Mouse (Mus musculus): ENCODE data around the gene Cacna1i.
A peak's percentile ranks its signal among the peaks of the same experiment; 100 is the strongest.

Cacna1i gene

DNA sequence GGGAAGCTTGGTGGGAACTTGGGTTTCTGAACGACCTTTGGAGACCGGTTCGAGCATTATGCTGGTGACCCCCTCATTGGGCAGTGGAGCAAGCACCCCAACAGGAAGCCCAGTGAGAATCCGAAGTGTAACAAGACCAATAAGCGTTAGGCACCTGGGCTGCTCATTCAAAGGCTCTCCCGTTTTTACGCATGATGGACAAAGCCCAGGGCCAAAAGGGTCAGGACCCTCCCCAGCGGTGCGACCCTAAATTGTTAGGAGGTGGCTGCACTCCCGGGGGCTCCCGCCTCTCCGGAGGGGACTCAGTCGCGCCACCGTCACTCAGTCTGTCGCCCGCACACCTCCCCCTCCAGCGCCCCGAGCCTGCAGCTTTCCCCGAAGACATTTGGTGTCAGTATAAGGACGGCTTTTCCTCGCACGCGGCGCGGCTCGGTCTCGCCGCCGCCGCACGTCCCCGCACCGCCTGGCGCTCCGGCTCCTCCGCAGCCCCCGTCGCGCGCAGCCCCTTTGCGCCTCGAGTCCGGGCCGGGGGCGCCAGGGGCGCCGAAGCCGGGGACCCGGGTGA, at the start of gene Cacna1i:
Gene Cacna1i, plus strand, starts transcription at position 388 of the 565 bp plus-strand sequence.
- no peak for DNase-seq (ENCODE audit: low read depth)

DNA sequence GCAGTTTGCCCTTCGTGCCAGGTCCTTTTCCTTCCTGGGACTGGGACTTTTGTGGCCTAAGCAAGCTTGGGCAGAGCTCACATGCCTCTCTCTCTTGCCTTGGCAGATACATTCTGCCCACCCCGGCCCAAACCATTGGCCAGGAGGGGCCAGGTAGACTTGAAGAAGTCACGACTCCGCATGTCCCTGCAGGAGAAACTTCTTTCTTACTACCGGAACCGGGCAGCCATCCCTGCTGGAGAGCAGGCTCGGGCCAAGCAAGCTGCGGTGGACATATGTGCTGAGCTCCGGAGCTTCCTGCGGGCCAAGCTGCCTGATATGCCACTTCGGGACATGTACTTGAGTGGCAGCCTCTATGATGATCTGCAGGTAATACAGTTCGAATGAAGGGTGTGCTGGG, 38.9 kb upstream of the Cacna1i start:
- no peak for DNase-seq (ENCODE audit: low read depth)

DNA sequence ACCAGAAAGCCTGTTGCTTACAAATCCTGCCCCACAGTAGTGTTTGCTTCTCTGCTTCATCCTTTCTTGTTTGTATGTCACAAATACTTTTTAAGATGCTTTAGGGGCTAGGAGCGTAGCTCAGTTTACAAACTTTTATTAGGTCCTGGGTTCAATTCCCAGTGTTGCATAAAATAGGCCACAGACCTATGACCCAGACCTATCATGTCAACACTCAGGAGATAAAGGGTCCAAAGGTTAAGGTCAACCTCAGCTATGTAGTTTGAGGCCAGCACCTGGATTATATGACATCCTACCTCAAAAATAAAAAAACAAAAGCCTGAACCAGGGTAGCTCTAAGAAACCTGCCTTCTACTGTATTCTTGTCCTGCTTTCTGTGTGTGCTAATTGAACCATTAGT, 38.4 kb upstream of the Cacna1i start:
- no peak for DNase-seq (ENCODE audit: low read depth)

DNA sequence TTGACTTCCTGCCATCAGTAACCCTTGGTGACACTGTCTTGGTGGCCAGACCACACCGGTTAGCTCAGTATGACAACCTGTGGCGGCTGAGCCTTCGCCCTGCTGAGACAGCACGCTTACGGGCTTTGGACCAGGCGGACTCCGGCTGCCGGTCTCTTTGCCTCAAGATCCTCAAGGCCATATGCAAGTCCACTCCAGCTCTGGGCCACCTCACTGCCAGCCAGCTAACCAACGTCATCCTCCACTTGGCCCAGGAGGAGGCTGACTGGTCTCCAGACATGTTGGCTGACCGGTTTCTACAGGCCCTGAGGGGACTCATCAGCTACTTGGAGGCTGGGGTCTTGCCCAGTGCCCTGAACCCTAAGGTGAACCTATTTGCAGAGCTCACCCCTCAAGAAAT, 37.4 kb upstream of the Cacna1i start:
- DNase-seq (ENCODE audit: low read depth): no peak

DNA sequence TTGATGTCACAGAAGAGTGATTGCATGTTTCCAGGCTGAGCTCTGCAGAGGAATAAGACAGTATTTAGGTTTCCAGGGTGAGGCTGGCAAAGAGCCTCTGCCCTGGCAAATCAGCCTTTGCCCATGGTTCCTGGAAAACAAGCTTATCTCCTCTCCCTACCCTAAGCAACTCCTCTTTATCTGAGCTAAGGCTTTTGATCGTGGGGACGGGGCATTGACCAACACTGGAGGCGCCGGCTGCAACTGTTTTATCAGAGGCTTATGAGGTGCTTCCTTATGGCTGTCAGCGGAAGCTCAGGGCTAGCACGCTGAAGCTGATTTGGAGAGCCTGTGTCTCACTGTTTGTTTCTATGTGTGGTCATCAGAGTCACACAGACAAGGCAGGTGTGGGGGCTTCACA, 36.5 kb upstream of the Cacna1i start:
- DNase-seq (ENCODE audit: low read depth): no peak

DNA sequence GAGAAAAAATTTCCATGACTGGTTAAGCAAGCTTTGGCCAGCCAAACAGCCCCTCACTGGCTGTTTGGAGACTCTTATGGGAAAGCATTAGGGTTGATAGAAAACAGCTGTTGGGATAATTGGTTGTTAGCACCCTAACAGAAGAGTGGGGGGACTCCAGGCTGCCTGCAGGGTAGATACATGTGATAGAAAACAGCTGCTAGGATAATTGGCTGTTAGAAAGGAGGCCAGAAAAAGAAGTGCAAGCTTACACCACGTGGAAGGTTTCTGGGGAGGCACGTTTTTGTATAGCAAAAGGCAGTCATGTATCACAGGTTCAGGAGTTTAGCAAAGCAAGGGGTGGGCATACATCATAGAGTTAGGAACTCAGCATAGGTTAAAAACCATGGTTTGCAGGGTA, 33.5 kb upstream of the Cacna1i start:
- DNase-seq (ENCODE audit: low read depth): no peak

DNA sequence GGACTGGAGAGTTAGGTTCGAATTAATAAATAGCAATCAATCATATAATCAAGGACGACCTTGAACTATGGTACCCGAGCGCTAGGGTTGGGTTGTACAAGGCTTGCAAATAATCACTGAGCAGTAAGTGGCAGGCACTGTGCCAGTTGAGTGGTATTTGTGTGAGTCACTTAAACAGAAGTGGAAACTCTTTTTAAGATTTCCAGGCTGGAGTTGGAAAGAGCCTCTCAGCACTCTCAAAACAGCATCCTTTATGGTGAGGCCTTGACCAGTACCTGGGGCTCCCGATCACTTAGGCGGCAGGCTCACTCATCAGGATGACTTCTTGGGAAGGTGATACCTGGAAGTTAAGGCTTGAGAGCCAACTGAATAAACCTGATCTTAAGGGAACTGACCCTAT, 32.8 kb upstream of the Cacna1i start:
- DNase-seq (ENCODE audit: low read depth): no peak

DNA sequence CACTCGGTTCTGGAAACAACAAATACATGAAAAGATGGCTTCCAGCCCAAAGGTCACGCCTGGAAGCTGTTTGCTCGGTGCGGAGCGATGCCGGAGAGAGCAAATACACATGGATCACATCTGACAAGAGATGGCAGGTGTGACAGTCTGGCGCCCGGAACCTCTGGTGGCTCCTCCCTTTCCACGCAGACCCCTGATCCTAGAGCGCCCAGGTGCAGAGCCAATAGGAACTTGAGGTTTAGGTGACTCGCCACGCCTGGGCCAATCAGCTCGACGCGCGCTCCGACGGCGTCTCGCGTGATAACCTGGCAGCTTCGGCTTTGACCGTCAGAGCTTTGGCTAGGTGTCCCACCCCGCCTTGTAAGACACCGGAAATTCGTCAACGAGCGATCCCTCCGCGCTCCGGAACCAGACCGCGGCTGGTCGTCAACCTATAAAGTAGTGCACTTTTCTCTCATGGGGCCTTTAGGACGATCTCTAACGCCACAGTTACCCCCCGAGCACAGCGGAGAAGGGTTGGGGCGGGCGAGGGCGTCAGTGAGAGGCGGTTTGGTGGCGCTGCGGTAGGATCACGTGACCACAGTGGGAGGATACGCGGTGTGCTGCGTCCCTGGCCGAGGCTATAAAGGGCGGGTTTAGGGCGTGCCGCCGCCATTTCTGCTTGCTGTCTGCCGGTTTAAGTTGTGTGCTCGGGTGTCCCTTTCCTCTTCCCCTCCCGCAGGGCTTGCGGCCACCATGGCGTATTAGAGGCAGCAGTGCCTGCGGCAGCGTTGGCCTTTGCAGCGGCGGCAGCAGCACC, 32.0 kb upstream of the Cacna1i start, which contains the start of gene Atf4:
Gene Atf4, plus strand, starts transcription at position 338 of the 799 bp plus-strand sequence.
- peak; percentile 99 for DNase-seq (ENCODE audit: low read depth)

DNA sequence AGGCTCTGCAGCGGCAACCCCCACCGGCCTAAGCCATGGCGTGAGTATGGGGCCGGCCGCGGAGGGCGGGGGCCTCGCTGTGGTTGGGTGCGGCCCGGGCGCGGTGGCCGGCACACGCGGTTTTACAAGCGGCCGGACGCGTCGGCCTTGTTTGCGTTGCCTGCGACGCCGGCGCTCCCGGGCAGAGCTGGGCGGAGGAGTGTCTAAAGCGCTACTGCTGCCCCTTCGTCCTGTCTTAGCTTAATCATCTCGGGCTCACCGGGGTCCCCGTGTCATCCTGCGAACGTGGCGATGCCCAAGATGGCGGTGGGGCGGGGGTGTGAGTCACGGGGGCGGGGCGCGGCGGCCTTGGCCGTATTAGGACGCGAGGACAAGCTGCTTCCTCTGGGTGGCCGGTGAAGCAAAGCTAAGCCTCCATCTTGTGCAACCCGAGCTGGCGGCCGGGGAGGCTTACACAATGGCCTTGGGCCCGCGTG, 31.4 kb upstream of the Cacna1i start:
- DNase-seq (ENCODE audit: low read depth): peak; percentile 72

DNA sequence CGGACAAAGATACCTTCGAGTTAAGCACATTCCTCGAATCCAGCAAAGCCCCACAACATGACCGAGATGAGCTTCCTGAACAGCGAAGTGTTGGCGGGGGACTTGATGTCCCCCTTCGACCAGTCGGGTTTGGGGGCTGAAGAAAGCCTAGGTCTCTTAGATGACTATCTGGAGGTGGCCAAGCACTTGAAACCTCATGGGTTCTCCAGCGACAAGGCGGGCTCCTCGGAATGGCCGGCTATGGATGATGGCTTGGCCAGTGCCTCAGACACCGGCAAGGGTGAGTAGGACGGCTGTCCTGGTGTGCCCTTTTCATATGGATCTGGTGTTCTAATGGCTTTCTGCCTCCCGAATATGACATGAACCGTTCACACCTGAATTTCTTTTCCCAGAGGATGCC, 30.8 kb upstream of the Cacna1i start:
- DNase-seq (ENCODE audit: low read depth): no peak

DNA sequence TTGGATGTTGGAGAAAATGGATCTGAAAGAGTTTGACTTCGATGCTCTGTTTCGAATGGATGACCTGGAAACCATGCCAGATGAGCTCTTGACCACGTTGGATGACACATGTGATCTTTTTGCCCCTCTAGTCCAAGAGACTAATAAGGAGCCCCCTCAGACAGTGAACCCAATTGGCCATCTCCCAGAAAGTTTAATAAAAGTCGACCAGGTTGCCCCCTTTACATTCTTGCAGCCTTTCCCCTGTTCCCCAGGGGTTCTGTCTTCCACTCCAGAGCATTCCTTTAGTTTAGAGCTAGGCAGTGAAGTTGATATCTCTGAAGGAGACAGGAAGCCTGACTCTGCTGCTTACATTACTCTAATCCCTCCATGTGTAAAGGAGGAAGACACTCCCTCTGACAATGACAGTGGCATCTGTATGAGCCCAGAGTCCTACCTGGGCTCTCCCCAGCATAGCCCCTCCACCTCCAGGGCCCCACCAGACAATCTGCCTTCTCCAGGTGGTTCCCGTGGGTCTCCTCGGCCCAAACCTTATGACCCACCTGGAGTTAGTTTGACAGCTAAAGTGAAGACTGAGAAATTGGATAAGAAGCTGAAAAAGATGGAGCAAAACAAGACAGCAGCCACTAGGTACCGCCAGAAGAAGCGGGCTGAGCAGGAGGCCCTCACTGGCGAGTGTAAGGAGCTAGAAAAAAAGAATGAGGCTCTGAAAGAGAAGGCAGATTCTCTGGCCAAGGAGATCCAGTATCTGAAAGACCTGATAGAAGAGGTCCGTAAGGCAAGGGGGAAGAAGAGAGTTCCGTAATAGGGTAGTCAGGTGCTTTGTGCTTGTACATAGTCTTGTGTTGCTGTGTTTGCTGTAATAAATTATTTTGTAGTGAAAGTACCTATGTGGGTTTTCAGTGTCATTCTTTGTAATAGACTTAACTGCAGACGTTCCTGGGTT, 30.1 kb upstream of the Cacna1i start:
- DNase-seq (ENCODE audit: low read depth): peak; percentile 53

DNA sequence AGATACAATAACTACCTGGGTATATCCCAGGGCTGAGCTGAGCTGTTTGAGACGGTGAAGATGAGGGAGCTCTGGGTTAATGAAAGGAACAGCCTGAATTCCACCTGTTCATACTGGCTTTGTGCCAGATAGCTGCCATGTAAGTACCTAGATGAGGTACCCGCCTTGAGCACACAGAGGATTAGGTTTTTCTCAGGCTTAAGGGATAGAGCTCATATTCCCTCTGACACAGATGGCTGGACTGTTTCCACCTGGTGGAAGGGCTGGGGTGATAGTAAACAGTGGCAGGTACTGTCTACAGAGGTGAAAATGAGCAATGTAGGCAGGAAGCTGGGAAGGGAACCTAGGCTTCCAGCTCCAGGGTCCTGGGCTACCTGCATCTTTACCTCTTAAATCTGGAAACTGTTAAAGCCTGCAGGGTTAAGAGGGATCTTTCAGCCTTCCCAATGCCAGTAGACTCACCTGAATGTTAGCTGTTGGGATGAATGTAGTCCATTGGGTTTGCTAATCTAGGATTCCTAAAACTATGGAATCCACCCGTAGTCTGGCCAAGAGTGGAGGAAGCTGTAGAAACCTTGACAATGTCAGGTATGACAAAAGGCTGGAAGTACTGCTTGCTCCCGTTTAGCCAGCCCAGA, 29.3 kb upstream of the Cacna1i start:
- DNase-seq (ENCODE audit: low read depth): no peak

DNA sequence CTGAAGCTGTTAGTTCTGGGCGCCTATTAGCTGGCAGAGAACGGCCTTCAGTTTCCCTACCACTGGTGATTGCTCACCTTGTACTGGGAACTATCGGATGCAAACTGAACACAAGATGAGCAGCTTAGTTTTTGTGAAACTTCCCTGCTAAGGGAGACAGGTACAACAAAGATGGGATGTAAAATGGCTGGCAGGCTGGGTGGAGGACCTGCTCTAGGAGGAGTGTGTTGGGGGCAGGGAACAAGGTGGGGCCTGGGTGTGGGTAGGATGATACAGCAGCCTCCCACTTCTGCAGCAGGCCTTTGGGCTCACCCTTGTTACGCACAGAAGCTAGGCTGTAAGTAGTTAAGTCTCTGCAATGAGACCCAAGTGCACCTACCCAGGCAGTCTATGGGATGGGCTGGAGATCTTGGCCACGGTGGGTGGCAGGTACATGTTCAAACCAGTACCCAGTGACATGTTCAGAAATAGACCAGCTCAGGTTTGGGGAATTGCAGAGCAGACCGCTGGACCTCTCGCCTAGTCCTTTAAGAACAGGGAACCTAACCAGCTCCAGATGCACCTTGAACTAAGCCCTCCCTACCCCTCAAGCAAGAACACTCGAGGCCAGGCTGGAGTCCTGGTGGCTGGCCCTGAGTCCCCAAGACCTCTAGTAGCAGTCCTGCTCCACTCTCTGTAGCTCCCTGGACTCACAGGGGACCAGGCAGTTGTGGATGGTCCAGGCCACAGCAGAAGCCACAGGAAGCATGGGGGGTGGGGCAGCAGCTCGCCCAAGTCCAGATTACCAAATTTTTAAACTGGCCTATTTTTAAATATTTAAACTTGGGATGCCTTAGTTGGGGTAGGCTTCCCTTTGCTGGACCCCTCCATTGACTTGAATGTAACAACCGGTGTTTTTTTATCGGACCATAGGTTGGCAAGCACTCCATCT, 28.5 kb upstream of the Cacna1i start:
- DNase-seq (ENCODE audit: low read depth): peak; percentile 39

DNA sequence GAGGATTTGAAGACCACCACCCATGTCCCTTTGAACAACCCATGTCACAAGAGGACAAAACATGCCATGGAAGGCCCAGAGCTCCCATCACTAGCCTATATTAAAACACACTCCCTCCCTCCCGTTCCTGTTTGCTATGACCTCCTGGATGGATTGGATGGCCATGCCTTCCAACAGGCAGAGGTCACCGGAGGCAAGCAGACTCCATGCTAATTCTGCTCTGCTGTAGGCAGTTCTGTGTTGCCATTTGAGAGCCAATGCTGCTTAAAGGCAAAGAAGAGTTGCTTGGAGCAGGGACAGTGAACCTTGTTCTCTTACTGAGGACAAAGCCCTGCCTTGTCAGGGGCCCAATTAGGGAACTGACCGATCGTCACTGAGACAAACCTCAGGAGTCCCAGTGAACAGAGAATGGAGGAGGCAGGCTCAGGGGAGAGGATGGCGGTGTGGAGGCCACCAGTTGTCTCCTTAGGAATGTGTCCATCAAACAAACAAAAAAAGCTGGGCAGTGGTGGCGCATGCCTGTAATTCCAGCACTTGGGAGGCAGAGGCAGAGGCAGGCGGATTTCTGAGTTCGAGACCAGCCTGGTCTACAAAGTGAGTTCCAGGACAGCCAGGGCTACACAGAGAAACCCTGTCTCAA, 27.5 kb upstream of the Cacna1i start:
- DNase-seq (ENCODE audit: low read depth): peak; percentile 15

DNA sequence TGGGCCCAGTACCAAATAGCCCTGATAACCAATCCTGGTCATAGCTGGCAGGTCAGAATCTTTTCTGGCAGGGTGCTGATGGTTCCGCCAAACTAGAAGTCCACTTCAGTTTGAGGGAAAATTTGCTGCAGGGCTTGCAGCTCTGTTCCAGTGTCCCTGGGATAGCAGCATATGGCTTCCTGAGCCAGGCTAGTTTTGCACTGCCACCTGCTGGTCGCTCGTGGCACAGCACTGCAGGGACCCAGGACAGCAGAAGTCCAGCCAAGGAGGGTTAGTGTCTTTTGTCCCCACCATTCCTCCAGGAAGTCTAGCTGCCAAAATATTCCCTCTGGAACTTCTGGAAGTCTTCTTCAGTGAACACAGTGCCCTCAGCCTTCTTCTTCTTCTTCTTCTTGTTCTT, 26.4 kb upstream of the Cacna1i start:
- DNase-seq (ENCODE audit: low read depth): peak; percentile 86

DNA sequence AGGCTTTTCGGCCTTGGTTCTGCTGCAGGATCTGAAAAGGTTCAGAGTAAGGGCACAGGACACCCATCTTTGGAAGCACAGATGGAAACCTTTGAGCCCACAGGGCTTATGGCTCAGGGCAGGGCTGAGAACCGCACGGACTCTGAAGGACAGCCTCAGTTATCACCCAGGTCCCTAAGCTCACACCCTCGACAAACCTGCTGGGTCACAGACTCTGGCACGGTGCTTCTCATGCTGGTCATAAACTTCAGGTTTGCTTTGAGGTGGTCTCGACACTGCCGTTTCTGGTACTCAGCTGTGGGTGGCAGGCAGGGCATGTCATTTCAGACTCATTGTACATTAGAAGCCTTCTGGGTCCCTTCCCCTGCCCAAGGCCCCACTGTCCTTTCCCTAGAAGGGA, 25.9 kb upstream of the Cacna1i start:
- DNase-seq (ENCODE audit: low read depth): peak; percentile 23

DNA sequence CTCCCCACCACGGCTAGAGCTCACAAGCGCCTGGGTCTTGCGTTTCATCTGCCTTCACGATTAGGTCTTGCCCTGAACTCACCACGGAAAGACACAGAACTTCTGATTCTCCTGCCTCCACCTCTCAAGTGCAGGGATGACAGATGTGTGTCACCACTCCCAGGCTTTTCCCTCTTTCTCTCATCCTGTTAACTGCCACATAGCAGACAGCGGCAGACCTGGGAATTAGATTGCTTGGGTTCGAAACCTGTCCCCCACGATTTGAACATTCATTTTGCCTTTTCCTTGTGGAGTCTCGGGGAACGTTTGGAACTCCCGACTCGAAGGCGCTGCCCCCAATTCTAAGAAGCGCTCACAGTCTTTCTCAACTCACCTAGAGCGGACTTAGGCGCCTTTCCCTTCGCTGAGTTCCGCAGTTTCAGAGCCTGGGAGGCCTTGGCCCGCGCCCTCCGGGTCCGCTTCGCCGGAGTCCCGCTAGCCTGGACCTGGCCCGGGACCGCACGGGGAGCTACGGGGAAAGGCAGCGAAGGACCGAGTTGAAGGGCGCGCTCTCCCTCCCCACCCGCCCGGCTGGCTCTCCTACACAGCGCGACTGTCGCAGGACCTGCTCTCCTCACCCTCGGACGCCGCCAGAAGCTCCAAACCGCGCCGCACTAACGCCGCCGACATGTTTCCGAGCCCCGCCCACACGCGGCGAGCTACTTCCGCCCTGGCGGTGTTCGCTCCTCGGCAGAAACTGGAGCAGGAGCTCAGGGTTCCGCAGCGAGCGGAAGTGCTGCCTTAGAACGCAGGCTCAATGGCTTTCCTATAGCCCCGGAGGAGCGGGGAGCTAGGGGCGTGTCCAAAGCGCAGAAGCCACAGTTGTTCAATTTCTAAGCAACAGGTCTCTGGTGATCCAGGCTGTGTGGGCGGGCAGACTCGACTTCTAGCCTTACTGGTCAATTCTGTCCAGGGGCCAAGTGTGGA, 23.1 kb upstream of the Cacna1i start, which contains the start of gene Rps19bp1:
Gene Rps19bp1, minus strand, starts transcription at position 706 of the 966 bp plus-strand sequence.
- DNase-seq (ENCODE audit: low read depth): peak; percentile 96

DNA sequence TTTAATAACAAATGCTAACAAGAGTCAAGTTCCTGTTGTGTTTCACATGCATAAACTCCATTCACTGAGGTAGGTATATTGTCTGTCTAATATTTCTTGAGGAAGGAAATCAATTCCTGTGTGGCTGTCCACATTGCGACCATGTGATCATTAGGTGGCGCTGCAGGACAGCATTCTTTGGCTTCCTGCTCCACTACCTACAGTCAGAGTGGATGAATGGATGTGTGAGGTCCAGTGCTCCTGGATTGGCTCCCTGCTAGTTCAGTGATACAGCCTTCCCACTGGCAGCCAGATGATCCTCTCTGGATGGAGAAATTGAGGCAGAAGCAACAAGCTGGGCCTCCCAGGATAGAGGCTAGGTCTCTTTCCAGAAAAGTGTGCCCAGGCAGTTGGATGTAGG, 20.8 kb upstream of the Cacna1i start:
- peak; percentile 87 for DNase-seq (ENCODE audit: low read depth)

DNA sequence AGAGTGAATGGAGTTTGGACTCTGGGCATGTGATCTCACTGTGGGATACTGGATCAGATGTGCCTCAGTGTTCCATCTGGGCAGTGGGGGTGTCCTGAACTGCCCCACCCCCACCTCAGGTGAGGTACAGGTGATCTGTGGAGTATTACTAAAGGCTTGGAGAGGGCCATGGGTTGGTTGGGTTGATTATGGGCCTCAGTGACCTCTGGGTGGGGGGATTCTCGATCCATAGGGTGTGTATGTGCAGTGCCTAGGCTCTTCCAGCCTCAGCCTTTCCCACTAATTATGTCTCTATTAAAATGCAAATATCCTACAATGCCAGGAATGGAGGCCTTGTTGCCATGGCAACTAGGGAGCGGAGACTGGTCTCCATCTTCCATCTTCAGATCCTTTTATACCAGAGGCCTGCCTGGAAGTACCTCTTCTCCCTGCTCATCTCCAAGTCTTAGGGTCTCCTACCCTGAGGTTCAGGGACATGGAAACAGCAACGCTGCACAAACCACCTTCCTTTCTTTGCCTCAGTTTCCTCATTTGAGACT, 15.1 kb upstream of the Cacna1i start:
- DNase-seq (ENCODE audit: low read depth): no peak

Measured in naive thymus-derived CD4-positive, alpha-beta T cell, adult 2 months (primary cell).